Mouse (Mus musculus) testis, adult 10 weeks (tissue): ENCODE data around the gene Dmrt3. TPM values are rescaled to one million over a fixed set of nuclear protein-coding genes. Genes with fewer than 3 reads are reported as not detected.

Experiments used
- polyA plus RNA-seq: library from polyadenylated mRNA; stranded (reverse); fragments of 350-450 nt; fragmentation: Illumina TruSeq; extraction: RNeasy Lipid Tissue Mini Kit (QIAGEN cat#74804); gene quantifications from one replicate; pipeline ENCODE4 v1.2.3, GENCODE M21; 2014; ENCODE audit warnings: low read depth, low replicate concordance

Gene Dmrt3
- polyA plus RNA-seq, result 0.11 TPM

GRCm38 (mm10) chr19:25610015-25610410, at the start of gene Dmrt3:
Gene Dmrt3 (plus strand): TSS chr19:25610301.

GRCm38 (mm10) chr19:25672101-25672950, 62.2 kb downstream of the Dmrt3 start, which contains the start of gene Dmrt2:
Gene Dmrt2 (plus strand): TSS chr19:25672411.

Other genes with a start within 250 kb of the Dmrt3 start
- 29.4 TPM for gene Dmrt1, start 104.7 kb upstream of the Dmrt3 start, polyA plus RNA-seq
- 0.20 TPM for gene Dmrt2, start 62.1 kb downstream of the Dmrt3 start, polyA plus RNA-seq